Mouse (Mus musculus) lung, postnatal 4 days (tissue): ENCODE results near the gene Ptchd4.

Source experiments
- DNase-seq, 2 experiments: peaks; one replicate each; pipeline ENCODE4 v3.0.0; 2021

The Ptchd4 gene

GRCm38 (mm10) chr17:42315669-42316611, at the start of gene Ptchd4:
Gene Ptchd4, plus strand, starts transcription at chr17:42315947.
- peak in 1 of 2 experiments; percentile 22 for DNase-seq

GRCm38 (mm10) chr17:42276861-42277260, 38.9 kb upstream of the Ptchd4 start:
- DNase-seq = no peak

GRCm38 (mm10) chr17:42284391-42284790, 31.4 kb upstream of the Ptchd4 start:
- DNase-seq = no peak

- no peak for DNase-seq
These were observed 29.5 kb upstream of the Ptchd4 start for GRCm38 (mm10) chr17:42286255-42286654.

- no peak for DNase-seq
These were observed 25.4 kb upstream of the Ptchd4 start for GRCm38 (mm10) chr17:42290341-42290740.

GRCm38 (mm10) chr17:42291793-42292192, 24.0 kb upstream of the Ptchd4 start:
- no peak for DNase-seq

- no peak for DNase-seq
These were observed 17.8 kb upstream of the Ptchd4 start for GRCm38 (mm10) chr17:42297986-42298385.

GRCm38 (mm10) chr17:42299681-42300080, 16.1 kb upstream of the Ptchd4 start:
- no peak for DNase-seq

- DNase-seq = no peak
These were observed 12.6 kb upstream of the Ptchd4 start for GRCm38 (mm10) chr17:42303062-42303577.

GRCm38 (mm10) chr17:42304262-42304661, 11.5 kb upstream of the Ptchd4 start:
- DNase-seq = no peak

- DNase-seq = no peak
These were observed 8.7 kb upstream of the Ptchd4 start for GRCm38 (mm10) chr17:42307001-42307400.

GRCm38 (mm10) chr17:42310136-42310535, 5.6 kb upstream of the Ptchd4 start:
- DNase-seq = no peak

GRCm38 (mm10) chr17:42316612-42316982, 850 bp downstream of the Ptchd4 start:
- DNase-seq = peak in 1 of 2 experiments; percentile 16

GRCm38 (mm10) chr17:42335787-42336186, 20.0 kb downstream of the Ptchd4 start:
- no peak for DNase-seq

- DNase-seq = no peak
These were observed 20.8 kb downstream of the Ptchd4 start for GRCm38 (mm10) chr17:42336571-42336970.

GRCm38 (mm10) chr17:42346027-42346426, 30.3 kb downstream of the Ptchd4 start:
- no peak for DNase-seq

- no peak for DNase-seq
These were observed 42.7 kb downstream of the Ptchd4 start for GRCm38 (mm10) chr17:42358481-42358880.

GRCm38 (mm10) chr17:42363085-42363710, 47.5 kb downstream of the Ptchd4 start:
- no peak for DNase-seq

- DNase-seq = no peak
These were observed 49.0 kb downstream of the Ptchd4 start for GRCm38 (mm10) chr17:42364716-42365115.

GRCm38 (mm10) chr17:42374881-42375280, 59.1 kb downstream of the Ptchd4 start:
- DNase-seq = no peak

- DNase-seq = no peak
These were observed 77.3 kb downstream of the Ptchd4 start for GRCm38 (mm10) chr17:42393086-42393485.

GRCm38 (mm10) chr17:42395299-42395698, 79.6 kb downstream of the Ptchd4 start:
- no peak for DNase-seq

- DNase-seq = no peak
These were observed 102.7 kb downstream of the Ptchd4 start for GRCm38 (mm10) chr17:42418449-42418848.

GRCm38 (mm10) chr17:42427961-42428360, 112.2 kb downstream of the Ptchd4 start:
- no peak for DNase-seq
